8 mouse cellular contexts compared by ENCODE assay signal in genomic region chr12:73052651-73053591, GRCm38 (mm10). TPM values are rescaled to one million over a fixed set of nuclear protein-coding genes. Genes with fewer than 3 reads are reported as not detected.
DNase-seq lines count a peak whose midpoint lies in the region; ATAC-seq and TF ChIP-seq lines count a peak whose summit lies in the region.

No protein-coding gene starts in this region.

- H3K4me3 ChIP-seq in spleen, adult 2 months (ENCODE audit: extremely low read depth, insufficient read depth, insufficient read length) = peak overlapping the region; percentile 14; the same call in 1 of the 2 replicates
- peak overlapping the region; percentile 38 for H3K4me3 ChIP-seq in forebrain, embryonic 12.5 days (replicated peaks)
- peak overlapping the region; percentile 51 for H3K4me3 ChIP-seq in kidney, embryonic 16.5 days (ENCODE audit: low read length)
- H3K4me3 ChIP-seq in neural tube, embryonic 12.5 days = peak overlapping the region; percentile 43

- WGBS in spleen, adult 2 months = 5% methylated on average over 34 of the region's 34 CpGs
- under 1% methylated on average over 34 of the region's 34 CpGs for WGBS in forebrain, embryonic 12.5 days
- 6% methylated on average over 34 of the region's 34 CpGs for WGBS in kidney, embryonic 16.5 days
- 1% methylated on average over 34 of the region's 34 CpGs for WGBS in neural tube, embryonic 12.5 days

- H3K4me1 ChIP-seq in spleen, adult 2 months (ENCODE audit: control insufficient read depth, insufficient read depth, insufficient read length) = peaks cover 4% of the 10 kb centered on the region; the same call in 1 of the 2 replicates
- peaks cover 22% of the 10 kb centered on the region for H3K4me1 ChIP-seq in forebrain, embryonic 12.5 days
- peaks cover 14% of the 10 kb centered on the region; the same call in 1 of the 2 replicates for H3K4me1 ChIP-seq in kidney, embryonic 16.5 days (ENCODE audit: insufficient read depth, low read length)
- H3K4me1 ChIP-seq in neural tube, embryonic 12.5 days = peaks cover 10% of the 10 kb centered on the region; the same call in 1 of the 2 replicates

- peaks cover 25% of the 10 kb centered on the region for H3K27me3 ChIP-seq in spleen, adult 2 months (ENCODE audit: control insufficient read depth, insufficient read depth, low read length)
- peaks cover 95% of the 10 kb centered on the region for H3K27me3 ChIP-seq in forebrain, embryonic 12.5 days
- H3K27me3 ChIP-seq in kidney, embryonic 16.5 days (ENCODE audit: insufficient read depth, low read length) = peaks cover 95% of the 10 kb centered on the region
- peaks cover 83% of the 10 kb centered on the region for H3K27me3 ChIP-seq in neural tube, embryonic 12.5 days (replicated peaks)

- no peak for DNase-seq in spleen, adult 2 months (ENCODE audit: low read depth in 1 of 2, low spot score in 2 of 2)
- no peak for DNase-seq in spleen, postnatal 10 days (ENCODE audit: low spot score in 2 of 2)
- DNase-seq in natural killer cell, adult 2 months (ENCODE audit: low spot score in 2 of 2) = no peak
- DNase-seq in T-cell, adult 2 months (ENCODE audit: low spot score) = no peak
- DNase-seq in spleen, postnatal 36 days (ENCODE audit: low spot score in 2 of 2) = no peak

- no peak overlapping the region for H3K9ac ChIP-seq in forebrain, embryonic 12.5 days
- no peak overlapping the region for H3K9ac ChIP-seq in kidney, embryonic 16.5 days (replicated peaks; ENCODE audit: low read length)
- H3K9ac ChIP-seq in neural tube, embryonic 12.5 days = no peak overlapping the region

- no peak for ATAC-seq in forebrain, embryonic 12.5 days (ENCODE audit: low FRiP score)
- ATAC-seq in kidney, embryonic 16.5 days (ENCODE audit: low FRiP score, low TSS enrichment) = no peak; the same call in 1 of the 2 replicates
- no peak for ATAC-seq in neural tube, embryonic 12.5 days (ENCODE audit: low FRiP score, low read depth)

- peak overlapping the region; percentile 55 for H3K4me2 ChIP-seq in forebrain, embryonic 12.5 days
- H3K4me2 ChIP-seq in kidney, embryonic 16.5 days (replicated peaks; ENCODE audit: low read depth, low read length) = peak overlapping the region; percentile 70
- peak overlapping the region; percentile 70 for H3K4me2 ChIP-seq in neural tube, embryonic 12.5 days (replicated peaks)

- no peak overlapping the region for H3K27ac ChIP-seq in spleen, adult 2 months (ENCODE audit: insufficient read depth, low read length)
- H3K27ac ChIP-seq in forebrain, embryonic 12.5 days = no peak overlapping the region
- no peak overlapping the region for H3K27ac ChIP-seq in kidney, embryonic 16.5 days (ENCODE audit: low read length)
- no peak overlapping the region for H3K27ac ChIP-seq in neural tube, embryonic 12.5 days

- no peaks in the 10 kb centered on the region for H3K9me3 ChIP-seq in forebrain, embryonic 12.5 days
- H3K9me3 ChIP-seq in kidney, embryonic 16.5 days (ENCODE audit: low read length) = no peaks in the 10 kb centered on the region
- H3K9me3 ChIP-seq in neural tube, embryonic 12.5 days = no peaks in the 10 kb centered on the region

- TF ChIP-seq POLR2A in spleen, adult 2 months (IDR thresholded peaks at IDR 0.05; ENCODE audit: low read depth, low read length) = no peak

- H3K36me3 ChIP-seq in spleen, adult 2 months (ENCODE audit: control insufficient read depth, insufficient read depth, low read length) = no peaks in the 10 kb centered on the region
- H3K36me3 ChIP-seq in forebrain, embryonic 12.5 days (replicated peaks) = no peaks in the 10 kb centered on the region
- H3K36me3 ChIP-seq in kidney, embryonic 16.5 days (ENCODE audit: insufficient read depth, low read length) = no peaks in the 10 kb centered on the region
- no peaks in the 10 kb centered on the region for H3K36me3 ChIP-seq in neural tube, embryonic 12.5 days

- no peak for TF ChIP-seq CTCF in spleen, adult 2 months (IDR thresholded peaks at IDR 0.05; ENCODE audit: extremely low read depth, insufficient read depth, insufficient read length, insufficient replicate concordance)

RNA-seq across cellular contexts. Expression of gene Six1, which starts 0.8 kb away (rescaled TPM):
- polyA plus RNA-seq in spleen, adult 2 months (2012; rRNA removed) = not detected in 2 replicates
- polyA plus RNA-seq in forebrain, embryonic 12.5 days (2016; fragmentation: Nextera tagmentation; extraction: Ambion mirVana) = 8.5 and 11.0 TPM in 2 replicates
- 0.47 and 0.66 TPM in 2 replicates for polyA plus RNA-seq in kidney, embryonic 16.5 days (2015; fragmentation: Nextera tagmentation; extraction: Ambion mirVana)
- 30.5 and 36.7 TPM in 2 replicates for polyA plus RNA-seq in neural tube, embryonic 12.5 days (2016; fragmentation: Nextera tagmentation; extraction: Ambion mirVana)
